Mouse (Mus musculus): ENCODE data around the gene Zfp609. TPM values are rescaled to one million over a fixed set of nuclear protein-coding genes. Genes with fewer than 3 reads are reported as not detected.

The Zfp609 gene
- polyA plus RNA-seq, 1 experiment from 2014 or later: 5.8 TPM

DNA sequence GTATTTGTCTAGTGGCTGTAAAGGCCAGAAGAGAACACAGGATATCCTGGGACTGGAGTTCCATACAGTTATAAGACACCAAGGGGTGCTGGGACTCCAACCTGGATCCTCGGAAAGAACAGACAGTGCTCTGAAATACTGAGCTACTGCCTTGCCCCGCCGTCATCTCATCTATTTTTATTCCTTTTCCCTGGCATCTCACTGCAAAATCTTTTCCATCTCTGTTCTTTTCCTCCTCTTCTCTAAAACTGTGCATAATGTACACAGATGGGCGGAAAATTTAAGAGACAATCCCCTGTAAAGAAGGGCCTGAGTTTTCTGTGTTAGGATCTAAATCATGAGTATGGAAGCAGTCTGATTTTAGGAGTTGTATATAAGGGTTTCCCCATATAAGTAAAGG lies 64.6 kb downstream of the Zfp609 start:
- peaks cover 7% of the 10 kb centered on the region; the same call in 1 of the 2 replicates for H3K4me1 ChIP-seq (replicated peaks; ENCODE audit: control insufficient read depth, insufficient read depth, low read length)
- no peak overlapping the region for H3K27ac ChIP-seq (ENCODE audit: low read depth, low read length)
- no peaks in the 10 kb centered on the region for H3K27me3 ChIP-seq (replicated peaks; ENCODE audit: control insufficient read depth, insufficient read depth, low read length)
- no peak for ATAC-seq (replicated peaks; ENCODE audit: low FRiP score)
- no peak overlapping the region for H3K4me3 ChIP-seq (ENCODE audit: low read depth, low read length)
- H3K36me3 ChIP-seq (ENCODE audit: control insufficient read depth, insufficient read depth, low read length): no peaks in the 10 kb centered on the region
- 88% methylated on average over 4 of the region's 4 CpGs for WGBS
- DNase-seq (ENCODE audit: low spot score): no peak
- no peaks in the 10 kb centered on the region for H3K9me3 ChIP-seq (ENCODE audit: control insufficient read depth, low read length)
- no peak overlapping the region for H3K9ac ChIP-seq (ENCODE audit: low read depth, low read length)
- H3K4me2 ChIP-seq: no peak overlapping the region

DNA sequence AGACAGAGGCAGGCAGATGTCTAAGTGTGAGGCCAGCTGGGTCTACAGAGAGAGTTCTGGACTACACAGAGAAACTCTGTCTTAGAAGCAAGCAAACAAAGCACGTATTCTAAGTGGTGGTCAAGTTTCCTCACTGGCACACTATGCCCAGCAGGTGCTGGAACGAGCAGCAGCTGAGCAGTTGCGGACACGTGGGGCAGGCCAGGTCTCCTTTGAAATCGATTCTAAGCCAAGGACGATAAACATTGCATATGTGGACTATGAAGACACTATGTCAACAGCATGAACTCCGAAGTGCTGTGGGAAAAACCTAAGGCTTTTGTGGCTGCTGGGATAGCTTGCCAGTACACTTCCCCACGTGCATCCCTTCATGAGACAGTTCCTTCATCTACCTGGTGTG lies 67.4 kb downstream of the Zfp609 start:
- Histone ChIP-seq H3K9me3 (ENCODE audit: control insufficient read depth, low read length) (no peaks in the 10 kb centered on the region), H3K27me3 (replicated peaks; ENCODE audit: control insufficient read depth, insufficient read depth, low read length) (no peaks in the 10 kb centered on the region), H3K4me2 (no peak overlapping the region), H3K36me3 (ENCODE audit: control insufficient read depth, insufficient read depth, low read length) (no peaks in the 10 kb centered on the region), H3K27ac (ENCODE audit: low read depth, low read length) (no peak overlapping the region), H3K9ac (ENCODE audit: low read depth, low read length) (no peak overlapping the region), H3K4me3 (ENCODE audit: low read depth, low read length) (no peak overlapping the region), H3K4me1 (replicated peaks; ENCODE audit: control insufficient read depth, insufficient read depth, low read length) (peaks cover 7% of the 10 kb centered on the region; the same call in 1 of the 2 replicates)
- 72% methylated on average over 8 of the region's 8 CpGs for WGBS
- DNase-seq (ENCODE audit: low spot score) (no peak), ATAC-seq (replicated peaks; ENCODE audit: low FRiP score) (no peak)

DNA sequence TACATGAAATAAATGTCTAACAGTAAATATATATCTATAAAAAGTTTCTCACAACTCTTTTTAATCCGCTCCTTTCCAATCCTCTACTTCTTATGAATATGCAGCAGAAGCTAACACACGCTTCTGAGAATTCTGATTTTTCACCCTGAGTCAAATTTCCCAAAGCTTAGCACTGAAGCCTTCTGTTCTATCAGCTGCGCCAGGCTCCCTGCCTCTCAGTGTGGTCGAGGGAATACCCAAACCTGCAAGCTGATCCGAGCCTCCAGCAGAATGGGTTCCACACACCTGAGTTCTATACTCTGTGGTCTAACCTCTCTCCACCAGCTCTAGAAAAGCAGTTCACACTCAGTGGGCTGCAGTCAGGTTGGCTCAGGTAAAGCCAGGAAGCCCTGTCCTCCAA lies 68.1 kb downstream of the Zfp609 start:
- WGBS: 89% methylated on average over 5 of the region's 5 CpGs
- H3K4me2 ChIP-seq: no peak overlapping the region
- no peak for DNase-seq (ENCODE audit: low spot score)
- no peak overlapping the region for H3K27ac ChIP-seq (ENCODE audit: low read depth, low read length)
- no peaks in the 10 kb centered on the region for H3K27me3 ChIP-seq (replicated peaks; ENCODE audit: control insufficient read depth, insufficient read depth, low read length)
- H3K36me3 ChIP-seq (ENCODE audit: control insufficient read depth, insufficient read depth, low read length): no peaks in the 10 kb centered on the region
- H3K9ac ChIP-seq (ENCODE audit: low read depth, low read length): no peak overlapping the region
- no peak overlapping the region for H3K4me3 ChIP-seq (ENCODE audit: low read depth, low read length)
- peaks cover 7% of the 10 kb centered on the region; the same call in 1 of the 2 replicates for H3K4me1 ChIP-seq (replicated peaks; ENCODE audit: control insufficient read depth, insufficient read depth, low read length)
- no peaks in the 10 kb centered on the region for H3K9me3 ChIP-seq (ENCODE audit: control insufficient read depth, low read length)
- ATAC-seq (replicated peaks; ENCODE audit: low FRiP score): no peak

DNA sequence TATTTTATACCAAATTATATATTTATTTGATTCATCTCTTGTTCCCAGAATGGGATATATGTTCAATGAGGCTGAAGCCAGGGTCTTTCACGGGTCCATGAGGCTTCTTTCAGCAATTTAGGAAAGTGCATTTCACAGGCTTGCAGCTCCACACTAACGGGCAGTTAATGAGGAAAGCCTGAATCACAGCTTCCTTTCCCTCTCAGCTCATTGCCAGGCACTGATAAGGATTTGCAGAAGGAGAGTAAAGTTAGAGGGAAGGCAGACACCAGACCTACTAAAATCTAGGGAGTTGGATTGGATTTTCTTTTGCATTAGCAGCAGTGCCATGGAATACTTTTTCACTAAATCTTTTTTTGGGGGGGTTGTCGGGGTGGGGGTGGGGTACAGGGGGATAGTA lies 69.5 kb downstream of the Zfp609 start:
- H3K4me1 ChIP-seq (replicated peaks; ENCODE audit: control insufficient read depth, insufficient read depth, low read length): peaks cover 7% of the 10 kb centered on the region; the same call in 1 of the 2 replicates
- WGBS: 24% methylated on average over 3 of the region's 3 CpGs
- no peak overlapping the region for H3K27ac ChIP-seq (ENCODE audit: low read depth, low read length)
- DNase-seq (ENCODE audit: low spot score): no peak
- H3K9ac ChIP-seq (ENCODE audit: low read depth, low read length): no peak overlapping the region
- H3K4me2 ChIP-seq: no peak overlapping the region
- no peak overlapping the region for H3K4me3 ChIP-seq (ENCODE audit: low read depth, low read length)
- no peaks in the 10 kb centered on the region for H3K27me3 ChIP-seq (replicated peaks; ENCODE audit: control insufficient read depth, insufficient read depth, low read length)
- ATAC-seq (replicated peaks; ENCODE audit: low FRiP score): no peak
- no peaks in the 10 kb centered on the region for H3K9me3 ChIP-seq (ENCODE audit: control insufficient read depth, low read length)
- H3K36me3 ChIP-seq (ENCODE audit: control insufficient read depth, insufficient read depth, low read length): no peaks in the 10 kb centered on the region

DNA sequence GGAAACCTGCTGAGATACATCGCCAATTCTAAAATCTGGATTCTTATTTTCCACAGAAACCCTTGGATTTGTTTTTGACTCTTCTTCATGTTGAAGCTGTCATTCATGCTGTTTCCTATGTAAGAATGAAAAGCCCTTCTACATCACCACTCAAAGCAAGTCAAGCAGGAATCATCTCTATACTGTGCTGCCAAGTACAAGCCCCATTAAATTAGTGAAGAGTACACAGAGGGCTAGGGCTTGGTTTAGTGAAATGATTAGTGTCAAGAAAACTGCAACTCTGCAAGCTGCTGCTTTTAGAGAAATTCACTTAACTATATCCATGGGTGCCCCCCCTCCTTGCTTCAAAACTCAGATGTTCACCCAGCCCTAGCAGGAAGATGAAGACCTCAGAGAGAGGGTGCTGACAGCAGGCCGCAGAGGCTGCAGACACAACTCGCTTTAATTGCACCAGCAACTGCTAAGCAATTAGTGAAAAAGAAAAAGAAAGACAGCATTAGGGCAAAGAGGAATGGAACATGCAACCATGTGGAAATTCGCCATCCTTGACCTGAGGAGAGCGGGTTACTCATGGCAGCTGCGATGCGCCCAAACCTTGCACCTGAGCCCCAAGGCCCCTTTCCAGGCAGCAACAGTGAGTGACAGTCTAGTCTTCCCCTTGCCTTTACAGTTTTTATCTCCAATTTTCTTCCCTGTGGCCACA lies 71.5 kb downstream of the Zfp609 start:
- no peak for ATAC-seq (replicated peaks; ENCODE audit: low FRiP score)
- H3K9ac ChIP-seq (ENCODE audit: low read depth, low read length): no peak overlapping the region

DNA sequence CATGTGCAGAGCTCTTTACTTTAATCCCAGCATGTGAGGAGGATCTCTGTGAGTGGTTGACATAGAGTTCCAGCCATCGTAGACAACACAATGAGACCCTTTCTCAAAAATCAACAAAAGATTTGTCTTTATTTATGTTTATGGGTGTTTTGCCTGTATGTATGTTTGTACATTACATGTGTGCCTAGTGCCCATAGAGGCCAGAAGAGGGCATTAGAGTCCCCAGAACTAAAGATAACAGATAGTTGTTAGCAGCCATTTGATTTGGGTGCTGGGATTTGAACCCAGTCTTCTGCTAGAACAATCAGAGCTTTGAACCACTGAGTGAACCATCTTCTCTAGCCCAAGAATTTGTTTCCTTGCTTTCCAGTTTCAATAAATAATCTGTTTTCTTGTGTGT lies 72.2 kb downstream of the Zfp609 start:
- Histone ChIP-seq H3K9ac (ENCODE audit: low read depth, low read length) (no peak overlapping the region), H3K4me1 (replicated peaks; ENCODE audit: control insufficient read depth, insufficient read depth, low read length) (0 out of 2 replicates have a peak, but pooled peaks cover 4% of the 10 kb centered on the region), H3K36me3 (ENCODE audit: control insufficient read depth, insufficient read depth, low read length) (no peaks in the 10 kb centered on the region), H3K9me3 (ENCODE audit: control insufficient read depth, low read length) (no peaks in the 10 kb centered on the region), H3K4me3 (ENCODE audit: low read depth, low read length) (no peak overlapping the region), H3K4me2 (no peak overlapping the region), H3K27ac (ENCODE audit: low read depth, low read length) (no peak overlapping the region), H3K27me3 (replicated peaks; ENCODE audit: control insufficient read depth, insufficient read depth, low read length) (no peaks in the 10 kb centered on the region)
- ATAC-seq (replicated peaks; ENCODE audit: low FRiP score) (no peak), DNase-seq (ENCODE audit: low spot score) (no peak)
- WGBS: 94% methylated on average over 1 of the region's 1 CpGs

More for the DNA sequence above, 71.5 kb downstream of the Zfp609 start:
- no peak for DNase-seq (ENCODE audit: low spot score)
- 92% methylated on average over 7 of the region's 7 CpGs for WGBS
- H3K4me2 ChIP-seq: no peak overlapping the region
- H3K27me3 ChIP-seq (replicated peaks; ENCODE audit: control insufficient read depth, insufficient read depth, low read length): no peaks in the 10 kb centered on the region
- H3K9me3 ChIP-seq (ENCODE audit: control insufficient read depth, low read length): no peaks in the 10 kb centered on the region
- H3K27ac ChIP-seq (ENCODE audit: low read depth, low read length): no peak overlapping the region
- H3K36me3 ChIP-seq (ENCODE audit: control insufficient read depth, insufficient read depth, low read length): no peaks in the 10 kb centered on the region
- H3K4me1 ChIP-seq (replicated peaks; ENCODE audit: control insufficient read depth, insufficient read depth, low read length): peaks cover 6% of the 10 kb centered on the region; the same call in 1 of the 2 replicates
- H3K4me3 ChIP-seq (ENCODE audit: low read depth, low read length): no peak overlapping the region

DNA sequence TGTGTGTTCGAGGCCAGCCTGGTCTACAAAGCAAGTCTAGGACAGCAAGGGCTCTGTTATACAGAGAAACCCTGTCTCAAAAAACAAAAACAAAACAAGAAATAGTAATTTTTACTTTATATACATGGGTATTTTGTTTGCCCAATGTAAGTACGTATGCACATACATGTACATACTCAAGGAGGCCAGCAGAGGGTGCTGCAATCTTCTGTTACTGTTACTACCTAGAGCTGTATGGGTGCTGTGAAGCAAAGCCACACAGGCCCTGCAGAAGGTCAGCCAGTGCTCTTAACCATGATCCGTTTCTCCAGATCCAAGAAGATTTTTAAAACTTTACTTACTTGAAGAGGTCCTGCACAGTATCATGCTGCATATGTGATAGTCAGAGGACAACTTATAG lies 74.7 kb downstream of the Zfp609 start:
- DNase-seq (ENCODE audit: low spot score) (no peak), ATAC-seq (replicated peaks; ENCODE audit: low FRiP score) (no peak)
- H3K4me2 ChIP-seq: no peak overlapping the region
- no peaks in the 10 kb centered on the region for H3K4me1 ChIP-seq (replicated peaks; ENCODE audit: control insufficient read depth, insufficient read depth, low read length)
- no peak overlapping the region for H3K4me3 ChIP-seq (ENCODE audit: low read depth, low read length)
- no peak overlapping the region for H3K9ac ChIP-seq (ENCODE audit: low read depth, low read length)
- WGBS: 91% methylated on average over 3 of the region's 3 CpGs
- H3K27ac ChIP-seq (ENCODE audit: low read depth, low read length): no peak overlapping the region
- no peaks in the 10 kb centered on the region for H3K36me3 ChIP-seq (ENCODE audit: control insufficient read depth, insufficient read depth, low read length)
- H3K9me3 ChIP-seq (ENCODE audit: control insufficient read depth, low read length): no peaks in the 10 kb centered on the region
- no peaks in the 10 kb centered on the region for H3K27me3 ChIP-seq (replicated peaks; ENCODE audit: control insufficient read depth, insufficient read depth, low read length)

DNA sequence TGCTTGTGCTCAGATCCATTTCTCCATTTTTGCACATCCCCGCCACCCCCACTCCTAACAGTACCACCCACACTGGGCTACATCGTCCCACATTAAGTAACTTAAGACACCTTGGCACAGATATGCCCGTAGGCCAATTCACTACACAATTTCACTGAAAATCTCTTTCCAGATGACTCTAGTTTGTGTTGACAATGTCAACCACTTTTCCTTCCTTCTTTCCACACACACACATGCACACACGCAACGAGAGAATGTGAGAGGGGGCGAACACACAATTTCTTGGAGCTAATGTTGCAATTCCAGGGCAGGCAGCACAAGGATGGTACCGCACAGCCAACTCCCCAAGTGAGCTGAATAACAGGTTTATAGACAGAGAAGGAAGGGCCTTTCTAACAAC lies 75.5 kb downstream of the Zfp609 start:
- 90% methylated on average over 7 of the region's 7 CpGs for WGBS

DNA sequence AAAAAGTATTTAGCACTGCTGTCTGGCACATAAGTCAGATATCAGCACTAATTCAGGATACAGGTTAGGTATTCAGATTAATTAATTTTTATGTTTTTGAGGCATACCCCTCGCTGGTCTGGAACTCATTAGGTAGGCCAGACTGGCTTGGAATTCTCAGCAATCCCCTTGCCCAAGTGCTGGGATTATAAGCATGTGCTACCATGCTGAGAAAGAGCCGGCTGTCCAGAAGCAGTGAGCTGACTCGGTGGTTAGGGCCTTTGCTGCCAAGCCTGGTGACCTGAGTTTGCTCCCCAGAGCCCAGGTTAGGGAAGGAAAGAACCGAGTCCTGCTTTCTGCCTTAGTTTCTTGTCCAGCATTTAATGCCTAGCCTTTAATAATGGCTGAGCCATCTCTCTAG lies 79.3 kb downstream of the Zfp609 start:
- no peaks in the 10 kb centered on the region for H3K9me3 ChIP-seq (ENCODE audit: control insufficient read depth, low read length)
- no peaks in the 10 kb centered on the region for H3K36me3 ChIP-seq (ENCODE audit: control insufficient read depth, insufficient read depth, low read length)
- H3K4me3 ChIP-seq (ENCODE audit: low read depth, low read length): no peak overlapping the region
- H3K27ac ChIP-seq (ENCODE audit: low read depth, low read length): no peak overlapping the region
- H3K4me2 ChIP-seq: no peak overlapping the region
- no peaks in the 10 kb centered on the region for H3K27me3 ChIP-seq (replicated peaks; ENCODE audit: control insufficient read depth, insufficient read depth, low read length)
- 75% methylated on average over 4 of the region's 4 CpGs for WGBS
- peaks cover 26% of the 10 kb centered on the region for H3K4me1 ChIP-seq (replicated peaks; ENCODE audit: control insufficient read depth, insufficient read depth, low read length)
- no peak for DNase-seq (ENCODE audit: low spot score)
- H3K9ac ChIP-seq (ENCODE audit: low read depth, low read length): no peak overlapping the region
- no peak for ATAC-seq (replicated peaks; ENCODE audit: low FRiP score)

More for the DNA sequence above, 75.5 kb downstream of the Zfp609 start:
- no peaks in the 10 kb centered on the region for H3K36me3 ChIP-seq (ENCODE audit: control insufficient read depth, insufficient read depth, low read length)
- H3K4me1 ChIP-seq (replicated peaks; ENCODE audit: control insufficient read depth, insufficient read depth, low read length): no peaks in the 10 kb centered on the region; the same call in 1 of the 2 replicates
- no peaks in the 10 kb centered on the region for H3K9me3 ChIP-seq (ENCODE audit: control insufficient read depth, low read length)
- no peak overlapping the region for H3K4me3 ChIP-seq (ENCODE audit: low read depth, low read length)
- no peak overlapping the region for H3K9ac ChIP-seq (ENCODE audit: low read depth, low read length)
- no peak overlapping the region for H3K4me2 ChIP-seq
- no peak for DNase-seq (ENCODE audit: low spot score)
- ATAC-seq (replicated peaks; ENCODE audit: low FRiP score): no peak
- H3K27ac ChIP-seq (ENCODE audit: low read depth, low read length): no peak overlapping the region
- H3K27me3 ChIP-seq (replicated peaks; ENCODE audit: control insufficient read depth, insufficient read depth, low read length): no peaks in the 10 kb centered on the region
